Mouse (Mus musculus) myocyte (in vitro differentiated cells): ENCODE results near the gene Faf1.

ENCODE experiments used
- CEBPB ChIP-seq: IDR thresholded peaks from 2 replicates; pipeline ENCODE4 v1.6.1; 2011; ENCODE audit warnings: mild to moderate bottlenecking, moderate library complexity; ENCODE audit not compliant: poor library complexity, insufficient read depth, severe bottlenecking
- MAX ChIP-seq: IDR thresholded peaks from one replicate; pipeline ENCODE4 v1.6.1; 2011; ENCODE audit warnings: low read depth, mild to moderate bottlenecking, control low read depth
- MYOG ChIP-seq, 3 experiments: IDR thresholded peaks; one replicate each; pipeline ENCODE4 v1.6.1; 2011; ENCODE audit warnings: control low read depth in 2 of 3, low read depth in 2 of 3, mild to moderate bottlenecking in 2 of 3; ENCODE audit not compliant: insufficient read length in 2 of 3, control insufficient read depth in 1 of 3, insufficient read depth in 1 of 3
- POLR2A ChIP-seq: IDR thresholded peaks from one replicate; pipeline ENCODE4 v1.6.1; 2011; ENCODE audit warnings: low read depth, mild to moderate bottlenecking, control low read depth, moderate library complexity; ENCODE audit not compliant: insufficient read length
- USF1 ChIP-seq: IDR thresholded peaks from one replicate; pipeline ENCODE4 v1.6.1; 2011; ENCODE audit warnings: low read depth, mild to moderate bottlenecking, control low read depth, moderate library complexity

GRCm38 (mm10) chr4:109664091-109664490 lies 12.3 kb upstream of the Faf1 start:
- TF ChIP-seq USF1 (no peak), POLR2A (no peak), MAX (no peak), CEBPB (no peak), MYOG (IDR thresholded peaks at IDR 0.05; ENCODE audit: control insufficient read depth in 1 of 3, insufficient read depth in 1 of 3, insufficient read length in 2 of 3, low read depth in 2 of 3) (no peak)
